Mouse (Mus musculus): ENCODE results near the gene Clca3a1.
A peak's percentile ranks its signal among the peaks of the same experiment; 100 is the strongest.
"Not testable (repeated sequence)": the region's sequence is repeated elsewhere in the genome, so short reads cannot be mapped to it uniquely, and the experiment has no call there.

Gene Clca3a1

DNA sequence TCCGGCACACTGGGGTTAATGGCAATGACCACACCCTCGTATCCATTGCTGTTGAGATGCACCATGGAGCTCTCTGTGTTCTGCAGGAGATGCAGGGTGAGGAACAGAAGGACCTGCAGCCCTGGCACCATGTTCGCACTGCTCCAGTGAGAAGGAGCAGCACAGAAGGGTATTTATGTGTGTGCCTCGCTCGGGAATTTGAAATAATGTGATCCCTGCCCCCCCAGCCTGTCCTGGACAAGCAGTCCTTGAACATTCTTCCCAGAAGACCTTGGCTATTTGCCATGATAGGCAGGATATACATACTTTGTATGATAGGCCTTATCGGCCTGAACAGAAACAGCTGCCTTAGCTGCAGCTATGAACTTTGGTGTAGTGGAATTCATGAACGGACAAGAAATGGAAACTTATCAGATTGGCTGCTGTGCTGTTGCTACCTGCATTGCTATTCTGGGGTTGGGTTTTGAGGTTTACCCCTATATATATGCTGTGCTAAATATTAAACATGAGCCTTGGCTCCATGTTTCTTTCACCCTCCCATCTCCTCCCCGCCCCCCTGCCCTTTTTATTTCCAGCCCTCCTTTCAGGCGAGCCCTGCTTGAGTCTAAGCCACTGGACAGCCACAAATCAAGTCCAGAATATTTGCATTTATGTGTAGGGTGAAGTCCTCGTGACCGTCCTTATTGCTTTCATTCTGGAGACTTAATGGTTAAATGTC lies at the start of gene Clca3a1:
Clca3a1 (minus strand) TSS at position 386 of the 718 bp plus-strand sequence.
- no peak for DNase-seq (ENCODE audit: extremely low spot score, low read depth, low spot score)

DNA sequence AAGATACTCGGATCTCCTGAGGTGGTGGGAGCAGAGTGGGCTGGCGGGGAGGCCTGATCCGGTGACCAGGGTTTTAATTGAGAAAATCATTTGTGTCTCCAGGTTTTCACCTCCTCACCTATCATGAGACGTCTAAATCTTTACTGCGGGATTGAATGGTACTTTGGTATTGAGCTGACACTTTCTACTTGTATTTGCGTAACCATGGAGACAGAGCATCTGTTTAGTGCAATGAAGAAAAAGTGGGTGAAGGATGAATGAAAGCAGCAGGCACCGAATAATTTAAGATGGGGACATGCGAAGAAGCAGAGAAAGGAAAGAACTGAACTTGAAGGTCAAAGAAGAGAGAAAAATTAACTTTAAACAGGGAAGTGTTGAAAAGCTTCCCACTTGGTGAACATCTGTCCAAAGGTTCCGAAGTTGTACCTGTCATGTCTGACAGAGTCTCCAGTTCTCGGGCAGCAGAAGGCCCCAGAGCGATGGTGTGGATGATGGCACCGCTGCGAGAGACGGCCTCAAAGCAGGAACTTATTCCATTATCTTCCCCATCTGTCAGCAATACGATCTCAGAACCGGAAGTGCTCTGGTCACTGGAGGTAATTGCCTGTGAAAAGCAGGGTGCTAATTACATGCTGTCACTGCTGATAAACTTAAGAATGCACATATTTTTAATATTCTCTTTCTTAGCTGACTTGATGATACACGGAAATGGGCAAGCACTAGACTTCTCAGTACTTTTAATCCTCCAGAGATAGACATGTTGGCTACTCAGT lies 47.6 kb upstream of the Clca3a1 start:
- not testable (repeated sequence) for DNase-seq (ENCODE audit: extremely low spot score, low read depth, low spot score)

DNA sequence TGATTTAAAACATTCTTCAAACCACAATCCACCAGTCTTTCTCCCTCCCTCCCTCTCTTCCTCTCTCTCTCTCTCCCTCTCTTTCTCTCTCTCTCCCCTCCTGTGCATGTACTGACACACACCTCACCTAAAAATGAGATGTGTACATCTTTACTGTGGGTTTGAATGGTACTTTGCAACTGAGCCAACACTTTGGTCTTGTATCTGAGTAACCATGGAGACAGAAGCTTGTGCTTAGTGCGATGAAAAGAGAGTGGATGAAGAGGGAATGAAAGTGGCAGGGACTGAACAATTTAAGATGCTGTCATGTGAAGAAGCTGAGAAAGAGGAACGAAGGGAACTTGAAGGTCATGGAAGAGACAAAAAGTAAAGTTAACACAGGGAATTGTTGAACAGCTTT lies 45.8 kb upstream of the Clca3a1 start:
- DNase-seq (ENCODE audit: extremely low spot score, low read depth, low spot score), result not testable (repeated sequence)

DNA sequence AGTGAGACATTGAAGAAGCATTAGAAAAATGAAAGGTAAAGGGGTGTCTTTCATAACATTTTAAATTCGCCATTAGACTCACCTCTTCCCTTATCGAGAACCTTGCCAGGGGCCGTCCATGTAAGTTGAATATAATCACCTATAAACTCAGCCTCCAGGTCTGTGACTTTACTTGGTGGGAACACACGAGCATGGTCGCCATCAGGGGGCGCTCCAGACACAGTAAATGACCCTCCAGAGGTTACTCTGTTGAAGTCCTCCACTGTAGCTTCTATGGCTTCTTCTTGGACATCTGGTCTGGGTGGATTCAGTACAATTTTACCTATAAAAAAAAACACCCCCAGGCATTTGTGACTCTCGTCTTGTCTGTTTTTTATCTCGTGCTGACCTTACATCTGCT lies 41.1 kb upstream of the Clca3a1 start:
- DNase-seq (ENCODE audit: extremely low spot score, low read depth, low spot score), result no peak

DNA sequence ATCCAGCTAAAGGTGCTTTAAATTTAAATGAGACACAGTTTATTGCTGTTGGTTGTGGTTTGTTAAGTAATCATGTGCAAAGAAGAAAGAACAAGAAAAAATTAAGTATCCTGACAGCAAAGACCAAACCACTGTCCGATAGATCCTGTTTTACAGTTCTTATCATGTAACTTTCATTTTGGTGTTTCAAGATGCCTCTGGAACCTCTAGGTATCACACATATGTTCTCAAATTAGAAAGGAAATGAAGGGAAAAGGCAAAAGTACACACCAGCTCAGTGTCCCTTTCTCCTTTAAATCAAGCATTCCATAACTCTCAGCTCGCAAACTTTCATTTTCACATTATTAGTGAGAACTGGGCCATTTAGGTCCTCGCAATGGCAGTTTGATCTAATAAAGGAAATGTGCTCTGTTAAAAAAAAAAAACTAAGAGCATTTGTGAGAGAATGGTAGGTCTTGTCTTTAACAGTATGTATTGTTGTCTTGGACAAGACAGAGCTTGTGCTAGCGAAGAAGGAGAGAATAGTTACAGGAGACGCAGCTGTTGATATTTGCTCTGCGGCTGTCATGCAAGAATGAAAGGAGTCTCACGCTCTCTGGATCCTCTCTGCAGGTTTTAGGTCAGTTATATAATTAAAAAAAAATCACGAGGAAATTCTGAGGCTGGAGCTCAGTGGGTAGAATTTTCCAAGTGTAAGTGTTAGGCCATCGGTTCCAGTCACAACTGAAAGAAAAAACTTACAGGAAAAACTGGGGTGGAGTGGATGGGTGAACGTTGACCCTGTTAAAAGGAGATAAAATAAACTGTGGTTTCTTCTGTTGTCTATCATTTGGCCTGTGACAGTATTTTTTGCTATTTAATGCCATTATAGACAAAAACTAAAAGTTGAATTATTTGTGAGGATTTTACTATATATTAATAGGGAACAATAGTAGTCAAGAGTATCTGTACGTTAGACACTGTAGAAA lies 24.7 kb upstream of the Clca3a1 start:
- DNase-seq (ENCODE audit: extremely low spot score, low read depth, low spot score), result no peak

DNA sequence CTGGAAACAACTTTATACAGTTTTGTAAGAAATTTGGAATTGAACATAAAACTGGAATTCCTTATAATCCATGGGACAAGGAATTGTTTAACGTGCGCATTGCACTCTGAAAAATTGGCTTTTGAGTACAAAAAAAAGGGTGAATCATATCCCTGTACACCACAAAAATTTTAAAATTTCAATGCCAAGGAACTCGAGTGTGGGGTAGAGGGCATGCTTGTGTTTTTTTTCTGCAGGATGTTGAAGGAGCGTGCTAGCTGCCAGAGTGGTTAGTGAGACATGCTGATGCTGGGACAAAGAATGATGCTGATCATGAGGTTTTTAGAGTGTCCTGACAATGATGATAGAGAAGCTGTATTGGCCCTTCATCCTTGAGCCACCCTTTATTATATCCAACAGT lies 4.4 kb upstream of the Clca3a1 start:
- no peak for DNase-seq (ENCODE audit: extremely low spot score, low read depth, low spot score)

DNA sequence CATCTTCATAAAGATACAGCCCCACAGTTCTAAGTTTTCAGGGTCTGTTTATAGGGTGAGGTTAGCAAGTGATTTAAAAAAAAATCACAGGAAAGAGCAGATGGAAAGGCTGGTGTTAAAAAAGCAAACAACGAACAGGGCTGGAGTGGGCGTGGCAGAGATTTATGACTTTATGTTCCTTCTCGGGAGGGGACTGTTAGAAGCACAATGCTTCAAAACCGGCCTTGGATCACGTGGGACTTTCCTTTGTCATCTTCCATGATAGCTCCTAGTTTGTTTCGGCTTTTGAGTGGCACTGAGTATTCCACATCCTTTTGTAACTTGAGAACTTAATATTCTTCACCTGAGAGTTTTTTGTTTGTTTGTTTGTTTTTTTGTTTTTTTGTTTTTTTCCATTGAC lies 677 bp upstream of the Clca3a1 start:
- no peak for DNase-seq (ENCODE audit: extremely low spot score, low read depth, low spot score)

DNA sequence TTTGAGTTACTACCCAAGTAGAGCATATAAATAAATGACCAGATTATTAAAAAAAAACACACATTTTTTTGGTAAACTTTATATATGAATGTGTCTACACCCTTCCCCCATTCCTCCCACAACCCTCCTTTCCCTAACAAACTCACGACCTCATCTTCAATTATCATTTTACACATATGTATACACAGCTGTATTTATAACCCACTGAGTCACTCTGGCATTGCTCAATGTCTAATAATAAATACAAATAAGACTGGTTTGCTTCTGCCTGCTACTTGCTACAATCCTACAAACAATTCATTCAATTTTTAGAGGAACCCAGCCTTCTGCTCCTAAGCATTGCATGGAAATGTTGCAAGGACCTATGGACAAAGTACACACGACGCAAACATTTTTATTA lies 1.1 kb downstream of the Clca3a1 start:
- DNase-seq (ENCODE audit: extremely low spot score, low read depth, low spot score), result no peak

DNA sequence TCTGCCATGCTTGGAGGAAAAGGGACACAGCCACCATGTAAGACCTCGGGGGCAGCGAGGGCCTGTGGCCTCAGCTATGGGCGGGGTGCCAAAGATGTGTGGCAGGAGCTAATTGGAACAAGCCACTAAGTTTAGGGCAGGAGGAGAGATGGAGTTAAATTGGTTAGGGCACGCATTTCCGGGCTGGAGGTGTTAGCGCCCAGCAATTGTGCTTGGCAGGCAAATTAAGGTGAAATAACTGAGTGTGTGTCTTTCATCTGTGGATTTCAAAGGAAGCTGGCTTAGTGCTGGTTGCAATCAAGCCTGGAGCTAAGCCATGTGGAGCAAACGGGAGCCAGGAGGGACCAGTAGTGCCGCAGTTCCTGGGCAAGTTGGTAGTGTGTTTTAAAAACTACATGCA lies 4.7 kb downstream of the Clca3a1 start:
- not testable (repeated sequence) for DNase-seq (ENCODE audit: extremely low spot score, low read depth, low spot score)

DNA sequence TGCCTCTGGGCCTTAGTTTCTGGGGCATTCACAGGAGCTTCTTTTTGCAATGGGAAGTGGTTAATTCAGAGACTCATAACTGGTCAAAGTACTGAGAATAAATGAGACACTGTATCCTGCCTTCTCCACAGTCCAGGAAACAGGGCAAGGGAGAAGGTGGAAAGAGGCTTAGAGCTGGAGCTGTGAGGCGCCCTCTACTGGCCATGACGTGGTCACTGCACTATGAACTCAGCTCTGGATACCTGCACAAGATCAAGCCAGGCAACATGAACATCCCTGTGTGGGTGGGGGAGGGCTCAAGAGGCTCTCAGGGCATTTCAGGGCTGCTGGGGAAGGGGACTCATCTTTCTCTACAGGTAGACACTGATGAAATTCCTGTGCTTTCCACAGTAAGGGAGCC lies 7.7 kb downstream of the Clca3a1 start:
- DNase-seq (ENCODE audit: extremely low spot score, low read depth, low spot score), result no peak

DNA sequence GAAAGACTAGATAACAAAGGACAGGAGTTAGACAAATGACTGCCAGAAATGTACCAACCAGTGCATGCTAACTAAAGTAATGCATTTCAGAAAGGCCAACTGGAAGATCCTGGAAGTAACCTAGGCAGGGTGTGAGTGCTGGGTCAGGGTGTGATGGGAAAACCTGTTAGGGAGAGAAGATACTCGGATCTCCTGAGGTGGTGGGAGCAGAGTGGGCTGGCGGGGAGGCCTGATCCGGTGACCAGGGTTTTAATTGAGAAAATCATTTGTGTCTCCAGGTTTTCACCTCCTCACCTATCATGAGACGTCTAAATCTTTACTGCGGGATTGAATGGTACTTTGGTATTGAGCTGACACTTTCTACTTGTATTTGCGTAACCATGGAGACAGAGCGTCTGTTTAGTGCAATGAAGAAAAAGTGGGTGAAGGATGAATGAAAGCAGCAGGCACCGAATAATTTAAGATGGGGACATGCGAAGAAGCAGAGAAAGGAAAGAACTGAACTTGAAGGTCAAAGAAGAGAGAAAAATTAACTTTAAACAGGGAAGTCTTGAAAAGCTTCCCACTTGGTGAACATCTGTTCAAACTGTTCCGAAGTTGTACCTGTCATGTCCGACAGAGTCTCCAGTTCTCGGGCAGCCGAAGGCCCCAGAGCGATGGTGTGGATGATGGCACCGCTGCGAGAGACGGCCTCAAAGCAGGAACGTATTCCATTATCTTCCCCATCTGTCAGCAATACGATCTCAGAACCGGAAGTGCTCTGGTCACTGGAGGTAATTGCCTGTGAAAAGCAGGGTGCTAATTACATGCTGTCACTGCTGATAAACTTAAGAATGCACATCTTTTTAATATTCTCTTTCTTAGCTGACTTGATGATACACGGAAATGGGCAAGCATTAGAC lies 11.5 kb downstream of the Clca3a1 start:
- not testable (repeated sequence) for DNase-seq (ENCODE audit: extremely low spot score, low read depth, low spot score)

DNA sequence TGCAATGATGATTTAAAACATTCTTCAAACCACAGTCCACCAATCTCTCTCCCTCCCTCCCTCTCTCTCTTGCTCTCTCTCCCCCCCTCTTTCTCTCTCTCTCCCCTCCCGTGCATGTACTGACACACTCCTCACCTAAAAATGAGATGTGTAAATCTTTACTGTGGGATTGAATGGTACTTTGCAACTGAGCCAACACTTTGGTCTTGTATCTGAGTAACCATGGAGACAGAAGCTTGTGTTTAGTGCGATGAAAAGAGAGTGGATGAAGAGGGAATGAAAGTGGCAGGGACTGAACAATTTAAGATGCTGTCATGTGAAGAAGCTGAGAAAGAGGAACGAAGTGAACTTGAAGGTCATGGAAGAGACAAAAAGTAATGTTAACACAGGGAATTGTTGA lies 13.1 kb downstream of the Clca3a1 start:
- DNase-seq (ENCODE audit: extremely low spot score, low read depth, low spot score), result not testable (repeated sequence)

DNA sequence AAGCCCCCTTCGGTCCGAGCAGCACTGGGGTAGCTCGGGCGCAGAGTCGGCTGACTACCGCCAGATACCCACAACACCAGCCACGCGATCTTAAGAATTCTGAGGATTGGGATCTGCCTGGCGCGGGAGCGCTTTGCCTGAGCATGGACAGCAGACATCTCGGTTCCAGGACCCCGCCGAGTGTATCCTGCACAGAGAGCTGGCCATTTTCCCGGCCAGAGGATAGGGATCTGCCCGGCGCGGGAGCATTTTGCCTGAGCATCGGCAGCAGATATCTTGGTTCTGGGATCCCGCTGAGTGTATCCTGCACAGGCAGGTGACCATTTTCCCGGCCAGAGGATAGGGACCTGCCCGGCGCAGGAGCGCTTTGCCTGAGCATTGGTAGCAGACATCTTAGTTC lies 22.4 kb downstream of the Clca3a1 start:
- not testable (repeated sequence) for DNase-seq (ENCODE audit: extremely low spot score, low read depth, low spot score)

DNA sequence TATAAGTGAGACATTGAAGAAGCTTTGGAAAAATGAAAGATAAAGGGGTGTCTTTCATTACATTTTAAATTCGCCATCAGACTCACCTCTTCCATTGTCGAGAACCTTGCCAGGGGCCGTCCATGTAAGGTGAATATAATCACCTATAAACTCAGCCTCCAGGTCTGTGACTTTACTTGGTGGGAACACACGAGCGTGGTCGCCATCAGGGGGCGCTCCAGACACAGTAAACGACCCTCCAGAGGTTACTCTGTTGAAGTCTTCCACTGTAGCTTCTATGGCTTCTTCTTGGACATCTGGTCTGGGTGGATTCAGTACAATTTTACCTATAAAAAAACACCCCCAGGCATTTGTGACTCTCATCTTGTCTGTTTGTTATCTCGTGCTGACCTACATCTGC lies 23.9 kb downstream of the Clca3a1 start:
- DNase-seq (ENCODE audit: extremely low spot score, low read depth, low spot score), result no peak

DNA sequence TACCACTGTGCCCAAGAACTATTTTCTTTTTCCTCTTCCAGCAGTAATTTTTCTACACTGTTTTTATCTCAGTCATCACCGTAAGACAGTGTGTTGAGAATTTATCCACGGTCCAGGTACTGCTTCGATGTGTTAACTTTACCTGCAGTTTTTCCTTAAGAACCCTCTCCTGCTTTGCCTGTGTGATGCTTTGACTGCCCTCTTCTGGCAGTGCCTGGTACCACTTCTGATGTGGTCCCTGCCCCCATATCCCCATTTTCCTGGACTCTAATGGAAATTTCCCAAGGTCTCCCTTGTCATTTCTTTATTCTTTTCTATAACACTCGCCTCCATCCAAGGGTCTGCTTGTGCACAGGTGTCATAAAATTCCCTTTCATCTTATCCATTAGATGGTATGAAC lies 37.3 kb downstream of the Clca3a1 start:
- no peak for DNase-seq (ENCODE audit: extremely low spot score, low read depth, low spot score)

DNA sequence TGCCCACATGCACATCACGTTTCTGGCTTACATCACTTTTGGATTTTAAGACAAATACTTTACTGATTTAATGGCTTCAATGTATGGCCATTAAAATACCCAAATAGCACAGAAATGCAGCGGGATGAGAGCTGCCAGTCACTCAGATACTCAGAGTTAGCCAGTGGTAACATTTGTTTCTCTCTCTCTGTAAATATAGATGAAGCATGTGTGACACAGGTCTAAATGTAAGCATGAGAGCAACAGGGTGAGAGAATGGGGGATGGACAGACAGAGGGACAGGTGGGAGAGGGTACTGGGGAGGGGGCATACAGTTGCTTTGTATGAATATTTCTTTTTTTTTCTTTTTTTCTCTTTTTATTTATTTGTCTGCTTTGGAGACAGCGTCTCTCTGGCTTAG lies 38.2 kb downstream of the Clca3a1 start:
- DNase-seq (ENCODE audit: extremely low spot score, low read depth, low spot score), result not testable (repeated sequence)

DNA sequence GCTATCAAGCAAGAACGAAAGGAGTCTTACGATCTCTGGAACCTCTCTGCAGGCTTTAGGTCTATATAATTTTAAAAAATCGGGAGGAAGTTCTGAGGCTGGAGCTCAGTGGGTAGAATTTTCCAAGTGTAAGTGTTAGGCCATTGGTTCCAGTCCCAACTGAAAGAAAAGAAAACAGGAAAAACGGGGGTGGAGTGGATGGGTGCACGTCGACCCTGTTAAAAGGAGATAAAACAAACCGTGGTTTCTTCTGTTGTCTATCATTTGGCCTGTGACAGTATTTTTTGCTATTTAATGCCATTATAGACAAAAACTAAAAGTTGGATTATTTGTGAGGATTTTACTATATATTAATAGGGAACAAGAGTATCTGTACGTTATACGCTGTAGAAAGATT lies 38.9 kb downstream of the Clca3a1 start:
- no peak for DNase-seq (ENCODE audit: extremely low spot score, low read depth, low spot score)

DNA sequence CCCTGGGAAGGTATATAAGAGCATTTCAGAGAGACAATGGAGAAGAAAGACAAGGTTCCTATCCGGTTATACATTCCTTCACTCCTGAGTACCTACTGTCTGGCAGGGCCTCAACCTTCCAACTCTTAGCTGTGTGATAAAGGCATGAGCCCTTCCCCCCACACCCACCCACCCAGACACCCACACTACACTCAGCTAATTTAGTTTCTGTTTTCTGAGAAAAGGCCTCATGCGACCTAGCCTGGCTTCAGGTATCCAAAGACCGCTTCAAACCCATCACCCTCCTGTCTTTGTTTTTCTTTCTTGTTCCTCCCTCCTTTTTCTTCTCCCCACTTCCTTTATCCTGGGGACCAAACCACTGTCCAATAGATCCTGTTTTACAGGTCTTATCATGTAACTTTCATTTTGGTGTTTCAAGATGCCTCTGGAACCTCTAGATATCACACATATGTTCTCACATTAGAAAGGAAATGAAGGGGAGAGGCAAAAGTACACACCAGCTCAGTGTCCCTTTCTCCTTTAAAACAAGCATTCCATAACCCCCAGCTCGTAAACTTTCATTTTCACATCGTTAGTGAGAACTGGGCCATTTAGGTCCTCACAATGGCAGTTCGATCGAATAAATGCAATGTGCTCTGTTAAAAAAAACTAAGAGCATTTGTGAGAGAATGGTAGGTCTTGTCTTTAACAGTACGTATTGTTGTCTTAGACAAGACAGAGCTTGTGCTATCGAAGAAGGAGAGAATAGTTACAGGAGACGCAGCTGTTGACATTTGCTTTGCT lies 39.5 kb downstream of the Clca3a1 start:
- no peak for DNase-seq (ENCODE audit: extremely low spot score, low read depth, low spot score)

DNA sequence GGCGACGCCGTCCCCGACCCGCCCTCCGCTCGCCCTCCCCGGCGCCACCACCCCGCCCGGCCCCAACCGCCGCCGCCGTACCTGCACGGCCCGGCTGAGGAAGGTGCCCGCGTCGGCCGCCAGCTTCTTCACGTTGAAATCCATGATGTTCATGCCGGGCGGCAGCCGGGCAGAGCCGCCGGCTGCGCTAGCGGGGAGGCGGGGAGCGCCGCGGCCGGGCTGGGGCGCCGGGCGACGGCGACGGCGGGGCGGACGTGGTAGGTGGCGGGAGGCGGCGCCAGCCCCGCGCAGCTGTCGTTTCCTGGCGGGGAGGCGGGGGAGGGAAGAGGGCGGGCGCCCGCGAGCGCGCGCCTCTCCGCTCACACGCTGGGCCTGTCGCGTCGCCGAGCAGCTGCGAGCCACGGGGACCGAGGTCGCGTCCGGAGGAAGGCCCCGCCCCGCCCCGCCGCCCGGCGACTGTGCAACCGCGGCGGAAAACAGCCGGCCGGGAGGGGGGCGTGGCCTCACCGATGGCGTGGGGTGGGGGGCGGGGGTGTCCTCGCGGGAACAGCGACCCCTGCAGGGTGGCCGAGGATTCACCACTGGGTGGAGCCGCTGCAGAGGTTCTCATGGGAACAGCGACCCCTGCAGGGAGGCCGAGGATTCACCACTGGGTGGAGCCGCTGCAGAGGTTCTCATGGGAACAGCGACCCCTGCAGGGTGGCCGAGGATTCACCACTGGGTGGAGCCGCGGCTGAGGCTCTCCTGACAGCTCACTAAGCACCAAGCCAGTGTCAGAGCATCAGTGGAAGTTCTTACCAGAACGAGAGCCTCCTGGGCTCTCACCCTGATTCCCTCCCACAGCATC lies 40.7 kb downstream of the Clca3a1 start, which contains the start of gene Sh3glb1:
Sh3glb1 (minus strand) TSS at position 435 of the 847 bp plus-strand sequence.
- DNase-seq (ENCODE audit: extremely low spot score, low read depth, low spot score), result peak; percentile 50

All from hindlimb bud, embryonic 11.5 days (tissue).